In genomic region chr7:99998668-99999067, GRCm38 (mm10) we compare ENCODE assay signal across 37 mouse cellular contexts. TPM values are rescaled to one million over a fixed set of nuclear protein-coding genes. Genes with fewer than 3 reads are reported as not detected.
"Had no signal": no experiment of that assay in that cellular context is flagged by ENCODE, and none has a peak within 500 bp of the region (broad histone marks: within the 10 kb centered on the region; RNA-seq: fewer than 3 reads in every experiment).

No protein-coding gene starts in this region.

- DNase-seq: left cerebral cortex, postnatal 4 days; liver; liver, embryonic 13.5 days; liver, postnatal 0 days; lung, adult 18-20 months; lung, adult 2 months; lung, embryonic 14.5 days; lung, postnatal 10 days; lung, postnatal 14 days; lung, postnatal 36 days; lung, postnatal 4 days; midbrain, embryonic 14.5 days had no signal

- H3K27me3 ChIP-seq: limb, embryonic 15.5 days; lung, embryonic 15.5 days; midbrain, embryonic 13.5 days; neural tube, embryonic 12.5 days had no signal

- H3K4me2 ChIP-seq: limb, embryonic 12.5 days; limb, embryonic 13.5 days; limb, embryonic 15.5 days; liver, embryonic 11.5 days; liver, embryonic 12.5 days; liver, embryonic 13.5 days; liver, embryonic 15.5 days; lung, embryonic 14.5 days; lung, embryonic 15.5 days; midbrain, embryonic 12.5 days; midbrain, embryonic 13.5 days; neural tube, embryonic 12.5 days had no signal

- H3K4me1 ChIP-seq: limb, embryonic 10.5 days; limb, embryonic 12.5 days; limb, embryonic 13.5 days; limb, embryonic 15.5 days; liver, embryonic 12.5 days; liver, embryonic 13.5 days; liver, embryonic 15.5 days; lung, embryonic 15.5 days; midbrain, embryonic 10.5 days; midbrain, embryonic 12.5 days; midbrain, embryonic 13.5 days; neural tube, embryonic 12.5 days had no signal

- H3K27ac ChIP-seq: limb, embryonic 10.5 days; limb, embryonic 12.5 days; limb, embryonic 13.5 days; limb, embryonic 15.5 days; liver, embryonic 12.5 days; liver, embryonic 13.5 days; liver, embryonic 14.5 days; liver, embryonic 15.5 days; lung, embryonic 15.5 days; macrophage; midbrain, embryonic 10.5 days; midbrain, embryonic 12.5 days; midbrain, embryonic 13.5 days; neural tube, embryonic 12.5 days had no signal

- H3K36me3 ChIP-seq: limb, embryonic 10.5 days; limb, embryonic 12.5 days; limb, embryonic 13.5 days; limb, embryonic 15.5 days; liver, embryonic 12.5 days; liver, embryonic 13.5 days; liver, embryonic 15.5 days; lung, embryonic 15.5 days; midbrain, embryonic 10.5 days; midbrain, embryonic 12.5 days; midbrain, embryonic 13.5 days; neural tube, embryonic 12.5 days had no signal

- ATAC-seq: liver, embryonic 12.5 days; liver, postnatal 0 days; lung, postnatal 0 days; midbrain, embryonic 13.5 days; midbrain, embryonic 16.5 days had no signal

- H3K9ac ChIP-seq: limb, embryonic 12.5 days; limb, embryonic 13.5 days; limb, embryonic 15.5 days; liver, embryonic 12.5 days; liver, embryonic 13.5 days; liver, embryonic 14.5 days; liver, embryonic 15.5 days; liver, postnatal 0 days; lung, embryonic 14.5 days; lung, embryonic 15.5 days; midbrain, embryonic 12.5 days; midbrain, embryonic 13.5 days; neural tube, embryonic 12.5 days had no signal

- H3K9me3 ChIP-seq: limb, embryonic 10.5 days; limb, embryonic 12.5 days; limb, embryonic 13.5 days; limb, embryonic 15.5 days; liver, embryonic 12.5 days; liver, embryonic 13.5 days; liver, embryonic 15.5 days; lung, embryonic 15.5 days; megakaryocyte, embryonic 14.5 days; midbrain, embryonic 10.5 days; midbrain, embryonic 12.5 days; midbrain, embryonic 13.5 days; neural tube, embryonic 12.5 days had no signal

- H3K4me3 ChIP-seq: limb, embryonic 10.5 days; limb, embryonic 12.5 days; limb, embryonic 13.5 days; limb, embryonic 15.5 days; liver, embryonic 12.5 days; liver, embryonic 13.5 days; liver, embryonic 15.5 days; lung, embryonic 15.5 days; megakaryocyte, embryonic 14.5 days; midbrain, embryonic 10.5 days; midbrain, embryonic 12.5 days; midbrain, embryonic 13.5 days; myocyte; neural tube, embryonic 12.5 days had no signal

RNA-seq across cellular contexts. Expression of gene Chrdl2, which starts 7.3 kb away (rescaled TPM):
- total RNA-seq: left cerebral cortex, postnatal 4 days; liver, adult 2 months; megakaryocyte progenitor cell, adult 5-6 weeks; megakaryocyte, adult 5-6 weeks; megakaryocyte-erythroid progenitor cell, adult 5-6 weeks; monocyte, adult 5-6 weeks had no signal
- polyA plus RNA-seq: liver, embryonic 13.5 days; liver, embryonic 15.5 days; liver, embryonic 16.5 days; liver, postnatal 0 days; lung, embryonic 15.5 days; lung, embryonic 16.5 days; macrophage; midbrain, embryonic 12.5 days; midbrain, embryonic 13.5 days; midbrain, embryonic 14.5 days; myocyte had no signal
